Mouse (Mus musculus) neural tube, embryonic 11.5 days (tissue): ENCODE results near the gene Gm20458. TPM values are rescaled to one million over a fixed set of nuclear protein-coding genes. Genes with fewer than 3 reads are reported as not detected.

Experiments used
- ATAC-seq: fragments of 200-750 bp; cut with Nextera tagmentation; 2 replicates; pipeline ENCODE4 v1.8.0; 2017; ENCODE audit warnings: moderate number of reproducible peaks, mild to moderate bottlenecking, moderate TSS enrichment, moderate library complexity; ENCODE audit not compliant: insufficient read depth, low FRiP score, low TSS enrichment
- DNase-seq: peaks from one replicate; pipeline ENCODE4 v3.0.0-alpha.2; 2015; ENCODE audit warnings: low spot score
- H3K27ac ChIP-seq: fragments of 300-500 bp; sonication (generic); 2 replicates; pipeline ENCODE4 v1.5.1; 2014; ENCODE audit warnings: low read depth, mild to moderate bottlenecking, low read length
- H3K27me3 ChIP-seq: fragments of 300-500 bp; sonication (generic); 2 replicates; pipeline ENCODE4 v1.6.1; 2014; ENCODE audit warnings: mild to moderate bottlenecking, low read length, mixed read lengths; ENCODE audit not compliant: control insufficient read depth, insufficient read depth
- H3K36me3 ChIP-seq: fragments of 300-500 bp; sonication (generic); 2 replicates; pipeline ENCODE4 v1.6.1; 2014; ENCODE audit warnings: mild to moderate bottlenecking, low read length, moderate library complexity, mixed read lengths; ENCODE audit not compliant: control insufficient read depth, insufficient read depth
- H3K4me1 ChIP-seq: fragments of 300-500 bp; sonication (generic); 2 replicates; pipeline ENCODE4 v1.6.1; 2014; ENCODE audit warnings: low read length, mixed read lengths; ENCODE audit not compliant: control insufficient read depth, insufficient read depth
- H3K4me2 ChIP-seq: fragments of 300-500 bp; sonication (generic); 2 replicates; pipeline ENCODE4 v1.6.1; 2014; ENCODE audit warnings: low read depth, mild to moderate bottlenecking, moderate library complexity
- H3K4me3 ChIP-seq: fragments of 300-500 bp; sonication (generic); 2 replicates; pipeline ENCODE4 v1.5.1; 2014; ENCODE audit warnings: low read depth, low read length
- H3K9ac ChIP-seq: fragments of 300-500 bp; sonication (generic); 2 replicates; pipeline ENCODE4 v1.6.1; 2014; ENCODE audit warnings: mild to moderate bottlenecking, low read length
- H3K9me3 ChIP-seq: fragments of 300-500 bp; sonication (generic); 2 replicates; pipeline ENCODE4 v1.6.1; 2016; ENCODE audit warnings: low read length; ENCODE audit not compliant: control insufficient read depth
- WGBS: fragments of 180-500 bp; shearing (Covaris S2); extraction: QIAGEN DNeasy Blood & Tissue Kit; methylation state at CpG from one replicate; pipeline ENCODE4 v1.1.7; 2014; 5-methylcytosine and 5-hydroxymethylcytosine counted together
- polyA plus RNA-seq: library from polyadenylated mRNA; unstranded; fragments of >200 nt; fragmentation: Nextera tagmentation; extraction: Ambion mirVana; gene quantifications from 2 replicates; pipeline ENCODE4 v1.2.1, GENCODE M21; 2014

The Gm20458 gene
- polyA plus RNA-seq, 1 experiment from 2014 or later, result 4.9 TPM

GRCm38 (mm10) chr2:164444701-164445100 lies 16.1 kb upstream of the Gm20458 start:
- Histone ChIP-seq H3K4me2 (no peak overlapping the region), H3K9ac (no peak overlapping the region), H3K36me3 (no peaks in the 10 kb centered on the region), H3K4me1 (peaks cover 6% of the 10 kb centered on the region; the same call in 1 of the 2 replicates), H3K4me3 (no peak overlapping the region), H3K27ac (no peak overlapping the region), H3K9me3 (no peaks in the 10 kb centered on the region), H3K27me3 (peaks cover 3% of the 10 kb centered on the region)
- 79% methylated on average over 2 of the region's 2 CpGs for WGBS
- DNase-seq (no peak), ATAC-seq (no peak)

- DNase-seq (no peak), ATAC-seq (no peak)
- H3K4me2 ChIP-seq, result no peak overlapping the region
- no peak overlapping the region for H3K27ac ChIP-seq
- H3K9me3 ChIP-seq, result no peaks in the 10 kb centered on the region
- no peak overlapping the region for H3K9ac ChIP-seq
- WGBS, result 88% methylated on average over 3 of the region's 3 CpGs
- H3K27me3 ChIP-seq, result peaks cover 3% of the 10 kb centered on the region
- peaks cover 6% of the 10 kb centered on the region; the same call in 1 of the 2 replicates for H3K4me1 ChIP-seq
- H3K4me3 ChIP-seq, result no peak overlapping the region
- no peaks in the 10 kb centered on the region for H3K36me3 ChIP-seq
Observed at GRCm38 (mm10) chr2:164445399-164446085, 15.2 kb upstream of the Gm20458 start.

GRCm38 (mm10) chr2:164446086-164446469 lies 14.7 kb upstream of the Gm20458 start:
- no peak overlapping the region for H3K9ac ChIP-seq
- H3K4me3 ChIP-seq, result no peak overlapping the region
- no peak overlapping the region for H3K4me2 ChIP-seq
- ATAC-seq (no peak), DNase-seq (no peak)
- peaks cover 6% of the 10 kb centered on the region; the same call in 1 of the 2 replicates for H3K4me1 ChIP-seq
- H3K27ac ChIP-seq, result no peak overlapping the region
- 74% methylated on average over 3 of the region's 3 CpGs for WGBS
- no peaks in the 10 kb centered on the region for H3K36me3 ChIP-seq
- no peaks in the 10 kb centered on the region for H3K9me3 ChIP-seq
- peaks cover 3% of the 10 kb centered on the region for H3K27me3 ChIP-seq

- Histone ChIP-seq H3K9ac (no peak overlapping the region), H3K27me3 (no peaks in the 10 kb centered on the region)
- 86% methylated on average over 1 of the region's 1 CpGs for WGBS
Observed at GRCm38 (mm10) chr2:164448140-164448539, 12.6 kb upstream of the Gm20458 start.

GRCm38 (mm10) chr2:164448921-164449320 lies 11.8 kb upstream of the Gm20458 start:
- H3K36me3 ChIP-seq, result no peaks in the 10 kb centered on the region
- no peak overlapping the region for H3K9ac ChIP-seq
- no peak for ATAC-seq
- DNase-seq, result no peak
- H3K4me1 ChIP-seq, result no peaks in the 10 kb centered on the region
- H3K27me3 ChIP-seq, result no peaks in the 10 kb centered on the region
- no peak overlapping the region for H3K27ac ChIP-seq
- H3K4me3 ChIP-seq, result no peak overlapping the region
- no peaks in the 10 kb centered on the region for H3K9me3 ChIP-seq
- WGBS, result 86% methylated on average over 5 of the region's 5 CpGs
- no peak overlapping the region for H3K4me2 ChIP-seq

More at GRCm38 (mm10) chr2:164448140-164448539, 12.6 kb upstream of the Gm20458 start:
- Histone ChIP-seq H3K9me3 (no peaks in the 10 kb centered on the region), H3K27ac (no peak overlapping the region), H3K4me1 (no peaks in the 10 kb centered on the region; the same call in 1 of the 2 replicates), H3K4me2 (no peak overlapping the region), H3K36me3 (no peaks in the 10 kb centered on the region), H3K4me3 (no peak overlapping the region)
- no peak for DNase-seq
- no peak for ATAC-seq

GRCm38 (mm10) chr2:164449341-164450042 lies 11.3 kb upstream of the Gm20458 start:
- H3K9me3 ChIP-seq, result no peaks in the 10 kb centered on the region
- no peak for ATAC-seq
- 84% methylated on average over 14 of the region's 14 CpGs for WGBS
- no peaks in the 10 kb centered on the region for H3K4me1 ChIP-seq
- H3K27ac ChIP-seq, result no peak overlapping the region
- no peak for DNase-seq
- H3K9ac ChIP-seq, result no peak overlapping the region
- H3K4me3 ChIP-seq, result no peak overlapping the region
- no peaks in the 10 kb centered on the region for H3K36me3 ChIP-seq
- no peak overlapping the region for H3K4me2 ChIP-seq
- no peaks in the 10 kb centered on the region for H3K27me3 ChIP-seq

- H3K36me3 ChIP-seq, result no peaks in the 10 kb centered on the region
- no peak overlapping the region for H3K4me2 ChIP-seq
- no peak overlapping the region for H3K4me3 ChIP-seq
- H3K4me1 ChIP-seq, result peaks cover 6% of the 10 kb centered on the region
- no peaks in the 10 kb centered on the region for H3K27me3 ChIP-seq
- H3K9me3 ChIP-seq, result no peaks in the 10 kb centered on the region
- no peak overlapping the region for H3K9ac ChIP-seq
- ATAC-seq (no peak), DNase-seq (no peak)
- no peak overlapping the region for H3K27ac ChIP-seq
- WGBS, result 37% methylated on average over 13 of the region's 13 CpGs
Observed at GRCm38 (mm10) chr2:164452000-164452676, 8.6 kb upstream of the Gm20458 start.

- Histone ChIP-seq H3K4me1 (peaks cover 6% of the 10 kb centered on the region), H3K9ac (no peak overlapping the region), H3K27ac (no peak overlapping the region), H3K36me3 (no peaks in the 10 kb centered on the region), H3K27me3 (no peaks in the 10 kb centered on the region), H3K4me2 (no peak overlapping the region), H3K4me3 (no peak overlapping the region), H3K9me3 (no peaks in the 10 kb centered on the region)
- ATAC-seq, result no peak
- no peak for DNase-seq
- WGBS, result 83% methylated on average over 14 of the region's 14 CpGs
Observed at GRCm38 (mm10) chr2:164453047-164453757, 7.6 kb upstream of the Gm20458 start.
